Mouse (Mus musculus) myocyte (in vitro differentiated cells): Measurements from ENCODE around the gene Hoxc5.

Source experiments
- E2F4 ChIP-seq: IDR thresholded peaks from one replicate; pipeline ENCODE4 v1.6.1; 2011; ENCODE audit warnings: mild to moderate bottlenecking, control low read depth, moderate library complexity; ENCODE audit not compliant: insufficient read depth
- MAX ChIP-seq: IDR thresholded peaks from one replicate; pipeline ENCODE4 v1.6.1; 2011; ENCODE audit warnings: low read depth, mild to moderate bottlenecking, control low read depth
- MYOG ChIP-seq, 3 experiments: IDR thresholded peaks; one replicate each; pipeline ENCODE4 v1.6.1; 2011; ENCODE audit warnings: control low read depth in 2 of 3, low read depth in 2 of 3, mild to moderate bottlenecking in 2 of 3; ENCODE audit not compliant: insufficient read length in 2 of 3, control insufficient read depth in 1 of 3, insufficient read depth in 1 of 3
- POLR2A ChIP-seq: IDR thresholded peaks from one replicate; pipeline ENCODE4 v1.6.1; 2011; ENCODE audit warnings: low read depth, mild to moderate bottlenecking, control low read depth, moderate library complexity; ENCODE audit not compliant: insufficient read length
- POLR2AphosphoS2 ChIP-seq: IDR thresholded peaks from one replicate; pipeline ENCODE4 v1.6.1; 2011; ENCODE audit warnings: low read depth, control low read depth; ENCODE audit not compliant: insufficient read length
- REST ChIP-seq: IDR thresholded peaks from one replicate; pipeline ENCODE4 v1.6.1; 2011; ENCODE audit warnings: mild to moderate bottlenecking, control low read depth, moderate library complexity; ENCODE audit not compliant: insufficient read depth, insufficient read length
- TCF3 ChIP-seq: IDR thresholded peaks from one replicate; pipeline ENCODE4 v1.6.1; 2011; ENCODE audit warnings: low read depth, control low read depth; ENCODE audit not compliant: insufficient read length

DNA sequence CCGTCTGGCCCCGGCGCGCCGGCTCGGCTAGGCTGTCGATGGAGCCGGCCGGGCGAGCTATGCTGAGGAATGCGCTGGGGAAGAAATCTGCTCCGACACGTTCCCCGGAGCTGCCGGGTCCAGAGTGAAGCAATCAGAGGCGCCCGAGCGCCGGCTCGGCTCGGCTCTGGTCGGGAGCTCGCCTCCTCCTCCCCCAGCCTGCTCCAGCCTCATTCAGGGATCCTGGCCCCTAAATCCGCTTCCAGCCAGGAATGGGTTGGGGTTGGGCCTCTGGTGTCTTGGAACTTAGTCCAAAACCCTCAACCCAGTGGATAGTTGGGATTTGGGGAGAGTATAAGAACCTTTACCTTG lies 45.3 kb upstream of the Hoxc5 start:
- no peak for TF ChIP-seq MYOG (IDR thresholded peaks at IDR 0.05; ENCODE audit: control insufficient read depth in 1 of 3, insufficient read depth in 1 of 3, insufficient read length in 2 of 3, low read depth in 2 of 3)
- no peak for TF ChIP-seq E2F4
- TF ChIP-seq POLR2A: no peak
- TF ChIP-seq REST: no peak
- no peak for TF ChIP-seq TCF3
- no peak for TF ChIP-seq MAX
- TF ChIP-seq POLR2AphosphoS2: no peak
